Mouse (Mus musculus): ENCODE data around the gene Zfp184. TPM values are rescaled to one million over a fixed set of nuclear protein-coding genes. Genes with fewer than 3 reads are reported as not detected.
"Not testable (repeated sequence)": the region's sequence is repeated elsewhere in the genome, so short reads cannot be mapped to it uniquely, and the experiment has no call there.

The Zfp184 gene
- polyA plus RNA-seq, 1 experiment from 2014 or later = 25.9 TPM

- not testable (repeated sequence) for DNase-seq (ENCODE audit: low spot score); H3K9ac ChIP-seq (ENCODE audit: low read length); H3K9me3 ChIP-seq (ENCODE audit: control insufficient read depth, low read length); H3K4me1 ChIP-seq (replicated peaks; ENCODE audit: control insufficient read depth, insufficient read depth, low read length); H3K27ac ChIP-seq (ENCODE audit: low read depth, low read length); H3K36me3 ChIP-seq (ENCODE audit: control insufficient read depth, insufficient read depth, low read length); H3K27me3 ChIP-seq (ENCODE audit: control insufficient read depth, insufficient read depth, low read length)
- H3K4me2 ChIP-seq (ENCODE audit: low read depth, low read length, severe bottlenecking) = peak overlapping the region; percentile 43
- ATAC-seq (replicated peaks; ENCODE audit: low FRiP score) = 0 out of 2 replicates have a peak, but pooled peaks have one; percentile 35
- H3K4me3 ChIP-seq (ENCODE audit: low read depth, low read length) = peak overlapping the region; percentile 24
- 3% methylated on average over 6 of the region's 6 CpGs for whole genome bisulfite sequencing
Observed at GRCm38 (mm10) chr13:21907807-21908155, 37.1 kb upstream of the Zfp184 start.

GRCm38 (mm10) chr13:21910735-21911134 lies 34.2 kb upstream of the Zfp184 start:
- Histone ChIP-seq H3K27ac (ENCODE audit: low read depth, low read length) (no peak overlapping the region), H3K4me1 (replicated peaks; ENCODE audit: control insufficient read depth, insufficient read depth, low read length) (0 out of 2 replicates have a peak, but pooled peaks cover 2% of the 10 kb centered on the region), H3K36me3 (ENCODE audit: control insufficient read depth, insufficient read depth, low read length) (no peaks in the 10 kb centered on the region), H3K4me2 (ENCODE audit: low read depth, low read length, severe bottlenecking) (peak overlapping the region; percentile 41; the same call in 1 of the 2 replicates), H3K27me3 (ENCODE audit: control insufficient read depth, insufficient read depth, low read length) (0 out of 2 replicates have a peak, but pooled peaks cover 3% of the 10 kb centered on the region), H3K4me3 (ENCODE audit: low read depth, low read length) (peak overlapping the region; percentile 29), H3K9me3 (ENCODE audit: control insufficient read depth, low read length) (no peaks in the 10 kb centered on the region), H3K9ac (ENCODE audit: low read length) (peak overlapping the region; percentile 24; the same call in 1 of the 2 replicates)
- DNase-seq (ENCODE audit: low spot score) = no peak
- no peak for ATAC-seq (replicated peaks; ENCODE audit: low FRiP score)
- under 1% methylated on average over 7 of the region's 7 CpGs for WGBS

GRCm38 (mm10) chr13:21911147-21911546 lies 33.7 kb upstream of the Zfp184 start:
- peaks cover 5% of the 10 kb centered on the region; the same call in 1 of the 2 replicates for H3K27me3 ChIP-seq (ENCODE audit: control insufficient read depth, insufficient read depth, low read length)
- 0 out of 2 replicates have a peak, but pooled peaks cover 2% of the 10 kb centered on the region for H3K4me1 ChIP-seq (replicated peaks; ENCODE audit: control insufficient read depth, insufficient read depth, low read length)
- no peaks in the 10 kb centered on the region for H3K36me3 ChIP-seq (ENCODE audit: control insufficient read depth, insufficient read depth, low read length)
- H3K9ac ChIP-seq (ENCODE audit: low read length) = peak overlapping the region; percentile 24; the same call in 1 of the 2 replicates
- no peaks in the 10 kb centered on the region for H3K9me3 ChIP-seq (ENCODE audit: control insufficient read depth, low read length)
- no peak overlapping the region for H3K27ac ChIP-seq (ENCODE audit: low read depth, low read length)
- WGBS = 2% methylated on average over 17 of the region's 17 CpGs
- peak; percentile 64; the same call in 1 of the 2 replicates for ATAC-seq (replicated peaks; ENCODE audit: low FRiP score)
- peak overlapping the region; percentile 41; the same call in 1 of the 2 replicates for H3K4me2 ChIP-seq (ENCODE audit: low read depth, low read length, severe bottlenecking)
- H3K4me3 ChIP-seq (ENCODE audit: low read depth, low read length) = peak overlapping the region; percentile 29
- peak; percentile 88 for DNase-seq (ENCODE audit: low spot score)

- no peak for ATAC-seq (replicated peaks; ENCODE audit: low FRiP score)
- Histone ChIP-seq H3K36me3 (ENCODE audit: control insufficient read depth, insufficient read depth, low read length) (no peaks in the 10 kb centered on the region), H3K9me3 (ENCODE audit: control insufficient read depth, low read length) (no peaks in the 10 kb centered on the region), H3K27ac (ENCODE audit: low read depth, low read length) (no peak overlapping the region), H3K9ac (ENCODE audit: low read length) (no peak overlapping the region), H3K4me3 (ENCODE audit: low read depth, low read length) (peak overlapping the region; percentile 20; the same call in 1 of the 2 replicates), H3K4me2 (ENCODE audit: low read depth, low read length, severe bottlenecking) (peak overlapping the region; percentile 45), H3K27me3 (ENCODE audit: control insufficient read depth, insufficient read depth, low read length) (peaks cover 7% of the 10 kb centered on the region; the same call in 1 of the 2 replicates), H3K4me1 (replicated peaks; ENCODE audit: control insufficient read depth, insufficient read depth, low read length) (0 out of 2 replicates have a peak, but pooled peaks cover 2% of the 10 kb centered on the region)
- WGBS = 4% methylated on average over 8 of the region's 8 CpGs
- DNase-seq (ENCODE audit: low spot score) = no peak
Observed at GRCm38 (mm10) chr13:21913854-21914253, 31.0 kb upstream of the Zfp184 start.

GRCm38 (mm10) chr13:21914599-21914998 lies 30.3 kb upstream of the Zfp184 start:
- Histone ChIP-seq H3K4me3 (ENCODE audit: low read depth, low read length) (peak overlapping the region; percentile 20; the same call in 1 of the 2 replicates), H3K9ac (ENCODE audit: low read length) (0 out of 2 replicates have a peak overlapping the region, but pooled peaks have one; percentile 2), H3K9me3 (ENCODE audit: control insufficient read depth, low read length) (no peaks in the 10 kb centered on the region), H3K27me3 (ENCODE audit: control insufficient read depth, insufficient read depth, low read length) (peaks cover 7% of the 10 kb centered on the region; the same call in 1 of the 2 replicates), H3K4me1 (replicated peaks; ENCODE audit: control insufficient read depth, insufficient read depth, low read length) (0 out of 2 replicates have a peak, but pooled peaks cover 2% of the 10 kb centered on the region), H3K36me3 (ENCODE audit: control insufficient read depth, insufficient read depth, low read length) (no peaks in the 10 kb centered on the region), H3K27ac (ENCODE audit: low read depth, low read length) (no peak overlapping the region), H3K4me2 (ENCODE audit: low read depth, low read length, severe bottlenecking) (peak overlapping the region; percentile 45)
- DNase-seq (ENCODE audit: low spot score) (peak; percentile 84), ATAC-seq (replicated peaks; ENCODE audit: low FRiP score) (peak; percentile 54)
- WGBS = 2% methylated on average over 14 of the region's 14 CpGs

- H3K27ac ChIP-seq (ENCODE audit: low read depth, low read length) = no peak overlapping the region
- DNase-seq (ENCODE audit: low spot score) (no peak), ATAC-seq (replicated peaks; ENCODE audit: low FRiP score) (no peak)
- H3K4me1 ChIP-seq (replicated peaks; ENCODE audit: control insufficient read depth, insufficient read depth, low read length) = 0 out of 2 replicates have a peak, but pooled peaks cover 2% of the 10 kb centered on the region
- peaks cover 7% of the 10 kb centered on the region; the same call in 1 of the 2 replicates for H3K27me3 ChIP-seq (ENCODE audit: control insufficient read depth, insufficient read depth, low read length)
- no peak overlapping the region for H3K4me2 ChIP-seq (ENCODE audit: low read depth, low read length, severe bottlenecking)
- 45% methylated on average over 5 of the region's 5 CpGs for WGBS
- H3K9me3 ChIP-seq (ENCODE audit: control insufficient read depth, low read length) = no peaks in the 10 kb centered on the region
- H3K4me3 ChIP-seq (ENCODE audit: low read depth, low read length) = no peak overlapping the region
- no peaks in the 10 kb centered on the region for H3K36me3 ChIP-seq (ENCODE audit: control insufficient read depth, insufficient read depth, low read length)
- H3K9ac ChIP-seq (ENCODE audit: low read length) = no peak overlapping the region
Observed at GRCm38 (mm10) chr13:21915487-21915886, 29.4 kb upstream of the Zfp184 start.

GRCm38 (mm10) chr13:21916056-21916455 lies 28.8 kb upstream of the Zfp184 start:
- no peaks in the 10 kb centered on the region for H3K9me3 ChIP-seq (ENCODE audit: control insufficient read depth, low read length)
- DNase-seq (ENCODE audit: low spot score) (no peak), ATAC-seq (replicated peaks; ENCODE audit: low FRiP score) (no peak)
- H3K9ac ChIP-seq (ENCODE audit: low read length) = no peak overlapping the region
- 43% methylated on average over 6 of the region's 6 CpGs for WGBS
- no peaks in the 10 kb centered on the region for H3K36me3 ChIP-seq (ENCODE audit: control insufficient read depth, insufficient read depth, low read length)
- H3K4me3 ChIP-seq (ENCODE audit: low read depth, low read length) = no peak overlapping the region
- H3K27ac ChIP-seq (ENCODE audit: low read depth, low read length) = no peak overlapping the region
- 0 out of 2 replicates have a peak, but pooled peaks cover 2% of the 10 kb centered on the region for H3K4me1 ChIP-seq (replicated peaks; ENCODE audit: control insufficient read depth, insufficient read depth, low read length)
- H3K27me3 ChIP-seq (ENCODE audit: control insufficient read depth, insufficient read depth, low read length) = peaks cover 7% of the 10 kb centered on the region; the same call in 1 of the 2 replicates
- H3K4me2 ChIP-seq (ENCODE audit: low read depth, low read length, severe bottlenecking) = no peak overlapping the region

GRCm38 (mm10) chr13:21917040-21917439 lies 27.9 kb upstream of the Zfp184 start:
- H3K4me2 ChIP-seq (ENCODE audit: low read depth, low read length, severe bottlenecking) = peak overlapping the region; percentile 63
- 2% methylated on average over 13 of the region's 13 CpGs for WGBS
- 0 out of 2 replicates have a peak, but pooled peaks cover 2% of the 10 kb centered on the region for H3K4me1 ChIP-seq (replicated peaks; ENCODE audit: control insufficient read depth, insufficient read depth, low read length)
- H3K4me3 ChIP-seq (ENCODE audit: low read depth, low read length) = peak overlapping the region; percentile 51
- H3K27ac ChIP-seq (ENCODE audit: low read depth, low read length) = no peak overlapping the region
- H3K36me3 ChIP-seq (ENCODE audit: control insufficient read depth, insufficient read depth, low read length) = no peaks in the 10 kb centered on the region
- ATAC-seq (replicated peaks; ENCODE audit: low FRiP score) (no peak), DNase-seq (ENCODE audit: low spot score) (peak; percentile 89)
- H3K9ac ChIP-seq (ENCODE audit: low read length) = no peak overlapping the region
- no peaks in the 10 kb centered on the region for H3K9me3 ChIP-seq (ENCODE audit: control insufficient read depth, low read length)
- peaks cover 7% of the 10 kb centered on the region; the same call in 1 of the 2 replicates for H3K27me3 ChIP-seq (ENCODE audit: control insufficient read depth, insufficient read depth, low read length)
